Mouse (Mus musculus) olfactory bulb, adult 2 months (tissue): ENCODE results near the gene Slc16a9.

Source experiments
- CTCF ChIP-seq: fragments of 200-500 bp; IDR thresholded peaks from 2 replicates; pipeline ENCODE4 v1.5.1; 2012; ENCODE audit warnings: low read depth, mild to moderate bottlenecking, low read length, moderate library complexity; ENCODE audit not compliant: insufficient read depth
- POLR2A ChIP-seq: fragments of 200-500 bp; IDR thresholded peaks from 2 replicates; pipeline ENCODE4 v1.6.1; 2012; ENCODE audit warnings: mild to moderate bottlenecking, low read depth, low read length, moderate library complexity; ENCODE audit not compliant: insufficient read depth

DNA sequence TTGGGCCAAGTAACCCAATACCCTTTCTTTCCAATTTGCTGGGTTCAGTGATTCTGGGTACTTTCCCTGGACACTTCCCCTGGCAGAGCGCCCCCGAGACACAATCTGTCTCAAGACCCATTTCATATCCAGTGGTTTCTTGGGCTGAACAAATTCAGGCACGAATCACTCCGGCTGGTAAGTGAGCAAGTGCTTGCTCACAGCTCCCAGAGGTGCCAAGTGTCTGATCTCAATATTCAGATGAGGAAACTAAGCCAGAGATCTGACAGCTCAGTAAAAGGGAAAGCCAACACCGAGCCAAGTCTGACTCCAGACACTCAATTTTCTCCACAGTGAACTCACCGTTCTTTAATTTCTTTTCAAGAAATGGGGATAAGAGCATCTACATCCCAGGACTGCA is 21.6 kb downstream of the Slc16a9 start:
- TF ChIP-seq POLR2A (no peak), CTCF (no peak)
